Mouse (Mus musculus) kidney, adult 8-10 months (tissue): ENCODE data around the gene Scoc.

Source experiments
- DNase-seq, 2 experiments: peaks; one replicate each; pipeline ENCODE4 v3.0.0; 2022

Scoc gene

GRCm38 (mm10) chr8:83396680-83397079, 61.5 kb downstream of the Scoc start:
- no peak for DNase-seq

GRCm38 (mm10) chr8:83394325-83394724, 63.9 kb downstream of the Scoc start:
- no peak for DNase-seq

- no peak for DNase-seq
Measured at GRCm38 (mm10) chr8:83392521-83392920, 65.7 kb downstream of the Scoc start.

- DNase-seq, result no peak
Measured at GRCm38 (mm10) chr8:83390006-83390701, 68.0 kb downstream of the Scoc start.

- DNase-seq, result peak in 1 of 2 experiments; percentile 6
Measured at GRCm38 (mm10) chr8:83389316-83390005, 68.7 kb downstream of the Scoc start, which contains the start of gene Clgn. TSS of gene Clgn (plus strand) at chr8:83389867.

GRCm38 (mm10) chr8:83382850-83383249, 75.3 kb downstream of the Scoc start:
- DNase-seq, result no peak

- no peak for DNase-seq
Measured at GRCm38 (mm10) chr8:83381016-83381415, 77.2 kb downstream of the Scoc start.

GRCm38 (mm10) chr8:83380141-83380540, 78.0 kb downstream of the Scoc start:
- no peak for DNase-seq
